Mouse (Mus musculus): ENCODE measurements around the gene Mapk1.

DNA sequence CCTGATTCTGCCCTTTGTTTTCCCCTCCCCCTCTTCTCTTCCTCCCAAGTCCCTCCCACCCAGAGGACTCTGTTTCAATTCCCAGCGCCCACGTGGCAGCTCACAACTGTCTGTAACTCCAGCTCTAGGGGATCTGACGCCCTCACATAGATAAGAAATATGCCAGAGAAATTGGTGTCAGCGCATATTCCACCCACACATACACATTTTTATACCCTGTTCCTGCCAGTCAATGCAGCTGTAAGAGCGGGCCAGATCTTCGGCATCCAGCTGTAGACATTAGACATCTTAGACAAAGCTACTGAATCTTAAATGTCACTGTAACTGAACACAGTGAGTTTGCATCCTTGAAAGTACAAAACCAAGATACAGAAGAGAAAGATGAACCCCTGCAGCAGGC, 23.3 kb upstream of the Mapk1 start:
- TF ChIP-seq CTCF (IDR thresholded peaks at IDR 0.05): no peak
- TF ChIP-seq EP300 (IDR thresholded peaks at IDR 0.05): no peak

All from lung, postnatal 0 days (tissue).